Mouse (Mus musculus) CH12.LX (cell line): Measurements from ENCODE around the gene Sesn1. TPM values are rescaled to one million over a fixed set of nuclear protein-coding genes. Genes with fewer than 3 reads are reported as not detected.

Source experiments
- DNase-seq: peaks from one replicate; pipeline ENCODE4 v3.0.0-alpha.2; 2013; ENCODE audit errors: extremely low read depth
- H3K27ac ChIP-seq: 2 replicates; pipeline ENCODE4 v1.5.1; 2012; ENCODE audit warnings: low read depth, mild to moderate bottlenecking, control low read depth, moderate library complexity; ENCODE audit not compliant: insufficient read depth
- H3K27me3 ChIP-seq: replicated peaks from 2 replicates; pipeline ENCODE3; 2012; ENCODE audit warnings: inconsistent platforms
- H3K36me3 ChIP-seq, 2 experiments: replicated peaks in 1 of 2; 2 replicates each; pipeline versions ENCODE3 to v1.6.1; 2012; ENCODE audit warnings: inconsistent platforms in 1 of 2, low read length in 1 of 2, mild to moderate bottlenecking in 1 of 2, mixed read lengths in 1 of 2, moderate library complexity in 1 of 2; ENCODE audit not compliant: control insufficient read depth in 1 of 2, insufficient read depth in 1 of 2
- H3K4me1 ChIP-seq, 2 experiments: 2 replicates each; pipeline ENCODE4 v1.6.1; 2012; ENCODE audit warnings: inconsistent platforms in 1 of 2, moderate library complexity in 1 of 2; ENCODE audit not compliant: insufficient read depth in 2 of 2, control insufficient read depth in 1 of 2
- H3K4me2 ChIP-seq: 2 replicates; pipeline ENCODE4 v1.6.1; 2012; ENCODE audit warnings: low read depth, mild to moderate bottlenecking, control low read depth; ENCODE audit not compliant: poor library complexity, insufficient read depth, severe bottlenecking
- H3K4me3 ChIP-seq, 3 experiments: fragments of 150-350 bp in 1 of 3; sonication (generic) in 1 of 3; replicated peaks in 1 of 3; 2 replicates each; pipeline versions ENCODE3 to v1.5.1; 2011 to 2012; ENCODE audit warnings: low read depth in 2 of 3, low read length in 2 of 3, mild to moderate bottlenecking in 2 of 3, moderate library complexity in 2 of 3, control low read depth in 1 of 3, improper control_type of control experiment in 1 of 3, inconsistent platforms in 1 of 3, mixed read lengths in 1 of 3; ENCODE audit not compliant: poor library complexity in 1 of 3
- H3K79me2 ChIP-seq: replicated peaks from 2 replicates; pipeline ENCODE4 v1.6.1; 2012; ENCODE audit warnings: mild to moderate bottlenecking, moderate library complexity; ENCODE audit not compliant: control insufficient read depth, poor library complexity, insufficient read depth, severe bottlenecking; ENCODE audit errors: extremely low read depth
- H3K9ac ChIP-seq: 2 replicates; pipeline ENCODE4 v1.6.1; 2012; ENCODE audit warnings: low read depth, mild to moderate bottlenecking, control low read depth, moderate library complexity; ENCODE audit not compliant: insufficient read depth
- H3K9me3 ChIP-seq: replicated peaks from 2 replicates; pipeline ENCODE3; 2012; ENCODE audit warnings: low read length, inconsistent platforms, mixed read lengths
- BHLHE40 ChIP-seq: IDR thresholded peaks from 2 replicates; pipeline ENCODE4 v1.6.1; 2011; ENCODE audit warnings: mild to moderate bottlenecking, low read depth, low read length, improper control_type of control experiment
- CHD1 ChIP-seq: IDR thresholded peaks from 2 replicates; pipeline ENCODE4 v1.6.1; 2012; ENCODE audit warnings: low read depth, low read length, improper control_type of control experiment, inconsistent platforms
- CTCF ChIP-seq, 2 experiments: IDR thresholded peaks in 1 of 2; conservative IDR thresholded peaks in 1 of 2; 2 replicates each; pipeline ENCODE4 v1.5.1; 2011 to 2012; ENCODE audit warnings: low read depth in 2 of 2, low read length in 2 of 2, improper control_type of control experiment in 1 of 2, inconsistent platforms in 1 of 2, mild to moderate bottlenecking in 1 of 2, moderate library complexity in 1 of 2
- IRF4 ChIP-seq: IDR thresholded peaks from 2 replicates; pipeline ENCODE4 v1.6.1; 2014; ENCODE audit warnings: low read depth, mild to moderate bottlenecking, inconsistent platforms, low read length, improper control_type of control experiment
- MAFK ChIP-seq: IDR thresholded peaks from 2 replicates; pipeline ENCODE4 v1.6.1; 2011; ENCODE audit warnings: low read length, improper control_type of control experiment; ENCODE audit not compliant: insufficient replicate concordance
- MAX ChIP-seq: IDR thresholded peaks from 2 replicates; pipeline ENCODE4 v1.6.1; 2011; ENCODE audit warnings: low read length, improper control_type of control experiment
- MAZ ChIP-seq: IDR thresholded peaks from 2 replicates; pipeline ENCODE4 v1.6.1; 2012; ENCODE audit warnings: low read depth, mild to moderate bottlenecking, inconsistent platforms, low read length, improper control_type of control experiment, moderate library complexity
- MYC ChIP-seq: IDR thresholded peaks from 2 replicates; pipeline ENCODE4 v1.6.1; 2011; ENCODE audit warnings: low read depth, mild to moderate bottlenecking, improper control_type of control experiment, low read length
- NELFE ChIP-seq: IDR thresholded peaks from 2 replicates; pipeline ENCODE4 v1.6.1; 2011; ENCODE audit warnings: low read depth, low read length, improper control_type of control experiment
- PAX5 ChIP-seq: IDR thresholded peaks from 2 replicates; pipeline ENCODE4 v1.6.1; 2012; ENCODE audit warnings: low read length, inconsistent platforms, mixed read lengths
- POLR2AphosphoS2 ChIP-seq: IDR thresholded peaks from 2 replicates; pipeline ENCODE4 v1.6.1; 2011; ENCODE audit warnings: low read depth, low read length, improper control_type of control experiment
- RCOR1 ChIP-seq: conservative IDR thresholded peaks from 2 replicates; pipeline ENCODE4 v1.6.1; 2012; ENCODE audit warnings: low read depth, mild to moderate bottlenecking, inconsistent platforms, low read length, improper control_type of control experiment
- SIN3A ChIP-seq: IDR thresholded peaks from 2 replicates; pipeline ENCODE4 v1.6.1; 2012; ENCODE audit warnings: low read length, improper control_type of control experiment, inconsistent platforms
- TBP ChIP-seq: conservative IDR thresholded peaks from 2 replicates; pipeline ENCODE4 v1.6.1; 2011; ENCODE audit warnings: low read depth, low read length, improper control_type of control experiment
- TCF12 ChIP-seq: IDR thresholded peaks from 2 replicates; pipeline ENCODE4 v1.6.1; 2014; ENCODE audit warnings: low read depth, mild to moderate bottlenecking, inconsistent platforms, low read length, improper control_type of control experiment
- UBTF ChIP-seq: IDR thresholded peaks from 2 replicates; pipeline ENCODE4 v1.6.1; 2012; ENCODE audit warnings: low read depth, mild to moderate bottlenecking, inconsistent platforms, low read length, improper control_type of control experiment, moderate library complexity
- USF1 ChIP-seq: IDR thresholded peaks from 2 replicates; pipeline ENCODE4 v1.6.1; 2014; ENCODE audit warnings: low read depth, mild to moderate bottlenecking, inconsistent platforms, low read length, improper control_type of control experiment
- ZKSCAN1 ChIP-seq: IDR thresholded peaks from 2 replicates; pipeline ENCODE4 v1.6.1; 2012; ENCODE audit warnings: low read depth, inconsistent platforms, low read length, improper control_type of control experiment, borderline replicate concordance
- dilution Hi-C: fragments of 300-500 bp; cut with MboI; formaldehyde crosslinking; loops from 2 replicates; pipeline ENCODE4 v1.14.3; 2020; ENCODE audit warnings: low sequenced_read_pairs; ENCODE audit not compliant: extremely low pct_unique_long_range_greater_than_20kb, extremely low pct_ligation_motif_present
- in situ Hi-C: fragments of 300-500 bp; cut with MboI; formaldehyde crosslinking; loops from 3 replicates; pipeline ENCODE4 v1.14.3; 2019; ENCODE audit warnings: low sequenced_read_pairs, low pct_ligation_motif_present, low pct_unique_long_range_greater_than_20kb, mixed read lengths
- polyA plus RNA-seq: library from polyadenylated mRNA; unstranded; fragments of >175 nt; gene quantifications from 2 replicates; pipeline ENCODE4 v1.2.1, GENCODE M21; 2012; ENCODE audit warnings: low read depth; ENCODE audit not compliant: insufficient read length
- total RNA-seq, 2 experiments: library from RNA; depleted of rRNA; stranded (reverse); fragments of 300-350 nt in 1 of 2; fragments of >200 nt in 1 of 2; gene quantifications; 2 replicates each; pipeline ENCODE4 v1.2.3; 2012 to 2014

The Sesn1 gene
- total and polyA plus RNA-seq, 3 experiments, result 10.4 to 27.8 (median 22.0) TPM

DNA sequence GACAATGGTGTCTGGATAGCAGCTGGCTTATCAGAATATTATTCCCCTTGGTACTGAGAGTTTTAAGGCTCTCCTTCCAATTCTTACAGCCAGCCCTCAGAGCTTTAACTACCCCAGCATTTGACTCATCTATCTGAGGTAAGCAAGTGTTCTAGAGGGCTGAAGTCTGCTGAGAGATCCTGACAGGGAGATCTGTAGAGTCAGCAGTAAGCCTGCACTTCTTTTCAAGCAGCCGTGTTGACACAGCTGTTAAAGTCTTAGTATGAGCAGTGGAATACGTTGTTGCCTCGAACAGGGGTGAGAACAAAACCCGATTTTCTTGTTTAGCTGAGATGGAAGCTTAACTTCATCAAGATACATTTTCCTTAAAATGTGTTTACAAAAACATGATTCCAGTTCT is 43.5 kb upstream of the Sesn1 start:
- H3K4me3 ChIP-seq, result no peak overlapping the region
- H3K27ac ChIP-seq, result no peak overlapping the region
- H3K9ac ChIP-seq, result no peak overlapping the region
- TF ChIP-seq USF1, result no peak
- no peak for TF ChIP-seq TCF12
- TF ChIP-seq PAX5, result no peak
- TF ChIP-seq TBP, result no peak
- no peak for TF ChIP-seq CHD1
- TF ChIP-seq ZKSCAN1, result no peak
- TF ChIP-seq UBTF, result no peak
- TF ChIP-seq RCOR1, result no peak
- no peak for TF ChIP-seq MAZ
- no peak for TF ChIP-seq CTCF (conservative IDR thresholded peaks at IDR 0.05 in 1 of 2, IDR thresholded peaks at IDR 0.05 in 1 of 2; ENCODE audit: low read depth in 2 of 2, low read length in 2 of 2)
- TF ChIP-seq POLR2AphosphoS2, result no peak
- no peak overlapping the region for H3K4me2 ChIP-seq
- H3K27me3 ChIP-seq, result no peaks in the 10 kb centered on the region
- dilution Hi-C loops (no loop called here), in situ Hi-C loops (no loop called here)
- 0 out of 2 replicates have a peak, but pooled peaks cover 3% of the 10 kb centered on the region for H3K79me2 ChIP-seq
- DNase-seq, result no peak
- no peaks in the 10 kb centered on the region for H3K9me3 ChIP-seq
- H3K36me3 ChIP-seq, result peaks cover 0 to 9% of the 10 kb centered on the region in 2 experiments
- peaks cover 2 to 17% of the 10 kb centered on the region in 2 experiments; a peak in 3 of 4 replicates for H3K4me1 ChIP-seq

DNA sequence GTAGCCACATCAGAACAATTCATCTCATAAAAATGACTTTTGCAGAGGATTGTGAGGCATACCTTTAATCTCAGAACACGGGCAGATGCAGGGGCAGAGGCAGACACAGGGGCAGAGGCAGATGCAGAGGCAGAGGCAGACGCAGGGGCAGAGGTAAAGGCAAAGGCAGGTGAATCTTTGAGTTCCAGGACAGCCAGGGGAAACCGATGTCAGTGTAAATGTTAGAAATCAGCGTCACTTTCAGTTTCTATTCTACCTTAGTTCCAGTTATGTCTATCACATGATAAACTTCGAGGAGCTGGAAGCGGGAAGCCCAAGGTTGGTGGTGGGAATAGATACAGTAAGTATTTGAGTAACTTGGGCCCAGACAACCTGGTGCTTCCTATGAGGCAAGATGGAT is 42.5 kb upstream of the Sesn1 start:
- TF ChIP-seq NELFE, result no peak
- TF ChIP-seq MYC, result no peak
- TF ChIP-seq SIN3A, result no peak
- TF ChIP-seq MAX, result no peak
- TF ChIP-seq IRF4, result no peak
- TF ChIP-seq TCF12, result no peak
- no peak for TF ChIP-seq TBP
- no peak for TF ChIP-seq MAFK
- no peak for TF ChIP-seq BHLHE40
- no peak for TF ChIP-seq UBTF
- TF ChIP-seq PAX5, result no peak
- in situ Hi-C loops (no loop called here), dilution Hi-C loops (no loop called here)
- H3K4me1 ChIP-seq, result peaks cover 2 to 17% of the 10 kb centered on the region in 2 experiments; a peak in 3 of 4 replicates
- H3K9ac ChIP-seq, result no peak overlapping the region
- H3K79me2 ChIP-seq, result 0 out of 2 replicates have a peak, but pooled peaks cover 3% of the 10 kb centered on the region
- no peaks in the 10 kb centered on the region for H3K9me3 ChIP-seq
- H3K36me3 ChIP-seq, result peaks cover 0 to 6% of the 10 kb centered on the region in 2 experiments
- no peak for DNase-seq
- H3K27me3 ChIP-seq, result no peaks in the 10 kb centered on the region
- no peak overlapping the region for H3K27ac ChIP-seq
- H3K4me3 ChIP-seq, result no peak overlapping the region
- H3K4me2 ChIP-seq, result peak overlapping the region; percentile 0; the same call in 1 of the 2 replicates
